Mouse (Mus musculus) CH12.LX (cell line): ENCODE results near the gene Idh2. TPM values are rescaled to one million over a fixed set of nuclear protein-coding genes. Genes with fewer than 3 reads are reported as not detected.

Experiments used
- DNase-seq: peaks from one replicate; pipeline ENCODE4 v3.0.0-alpha.2; 2013; ENCODE audit errors: extremely low read depth
- H3K27ac ChIP-seq: 2 replicates; pipeline ENCODE4 v1.5.1; 2012; ENCODE audit warnings: low read depth, mild to moderate bottlenecking, control low read depth, moderate library complexity; ENCODE audit not compliant: insufficient read depth
- H3K27me3 ChIP-seq: replicated peaks from 2 replicates; pipeline ENCODE3; 2012; ENCODE audit warnings: inconsistent platforms
- H3K36me3 ChIP-seq, 2 experiments: replicated peaks in 1 of 2; 2 replicates each; pipeline versions ENCODE3 to v1.6.1; 2012; ENCODE audit warnings: inconsistent platforms in 1 of 2, low read length in 1 of 2, mild to moderate bottlenecking in 1 of 2, mixed read lengths in 1 of 2, moderate library complexity in 1 of 2; ENCODE audit not compliant: control insufficient read depth in 1 of 2, insufficient read depth in 1 of 2
- H3K4me1 ChIP-seq, 2 experiments: 2 replicates each; pipeline ENCODE4 v1.6.1; 2012; ENCODE audit warnings: inconsistent platforms in 1 of 2, moderate library complexity in 1 of 2; ENCODE audit not compliant: insufficient read depth in 2 of 2, control insufficient read depth in 1 of 2
- H3K4me2 ChIP-seq: 2 replicates; pipeline ENCODE4 v1.6.1; 2012; ENCODE audit warnings: low read depth, mild to moderate bottlenecking, control low read depth; ENCODE audit not compliant: poor library complexity, insufficient read depth, severe bottlenecking
- H3K4me3 ChIP-seq, 3 experiments: fragments of 150-350 bp in 1 of 3; sonication (generic) in 1 of 3; replicated peaks in 1 of 3; 2 replicates each; pipeline versions ENCODE3 to v1.5.1; 2011 to 2012; ENCODE audit warnings: low read depth in 2 of 3, low read length in 2 of 3, mild to moderate bottlenecking in 2 of 3, moderate library complexity in 2 of 3, control low read depth in 1 of 3, improper control_type of control experiment in 1 of 3, inconsistent platforms in 1 of 3, mixed read lengths in 1 of 3; ENCODE audit not compliant: poor library complexity in 1 of 3
- H3K79me2 ChIP-seq: replicated peaks from 2 replicates; pipeline ENCODE4 v1.6.1; 2012; ENCODE audit warnings: mild to moderate bottlenecking, moderate library complexity; ENCODE audit not compliant: control insufficient read depth, poor library complexity, insufficient read depth, severe bottlenecking; ENCODE audit errors: extremely low read depth
- H3K9ac ChIP-seq: 2 replicates; pipeline ENCODE4 v1.6.1; 2012; ENCODE audit warnings: low read depth, mild to moderate bottlenecking, control low read depth, moderate library complexity; ENCODE audit not compliant: insufficient read depth
- H3K9me3 ChIP-seq: replicated peaks from 2 replicates; pipeline ENCODE3; 2012; ENCODE audit warnings: low read length, inconsistent platforms, mixed read lengths
- CHD1 ChIP-seq: IDR thresholded peaks from 2 replicates; pipeline ENCODE4 v1.6.1; 2012; ENCODE audit warnings: low read depth, low read length, improper control_type of control experiment, inconsistent platforms
- EP300 ChIP-seq: IDR thresholded peaks from 2 replicates; pipeline ENCODE4 v1.6.1; 2011; ENCODE audit warnings: low read length, improper control_type of control experiment
- ETS1 ChIP-seq: conservative IDR thresholded peaks from 2 replicates; pipeline ENCODE4 v1.6.1; 2012; ENCODE audit warnings: low read depth, mild to moderate bottlenecking, inconsistent platforms, low read length, improper control_type of control experiment, moderate library complexity
- IRF4 ChIP-seq: IDR thresholded peaks from 2 replicates; pipeline ENCODE4 v1.6.1; 2014; ENCODE audit warnings: low read depth, mild to moderate bottlenecking, inconsistent platforms, low read length, improper control_type of control experiment
- JUN ChIP-seq: IDR thresholded peaks from 2 replicates; pipeline ENCODE4 v1.6.1; 2011; ENCODE audit warnings: low read depth, mild to moderate bottlenecking, low read length, improper control_type of control experiment, moderate library complexity; ENCODE audit not compliant: insufficient read depth
- MAFK ChIP-seq: IDR thresholded peaks from 2 replicates; pipeline ENCODE4 v1.6.1; 2011; ENCODE audit warnings: low read length, improper control_type of control experiment; ENCODE audit not compliant: insufficient replicate concordance
- MEF2A ChIP-seq: IDR thresholded peaks from 2 replicates; pipeline ENCODE4 v1.6.1; 2014; ENCODE audit warnings: low read depth, mild to moderate bottlenecking, inconsistent platforms, low read length, improper control_type of control experiment, borderline replicate concordance
- MXI1 ChIP-seq: IDR thresholded peaks from 2 replicates; pipeline ENCODE4 v1.6.1; 2011; ENCODE audit warnings: mild to moderate bottlenecking, low read depth, low read length, improper control_type of control experiment
- PAX5 ChIP-seq: IDR thresholded peaks from 2 replicates; pipeline ENCODE4 v1.6.1; 2012; ENCODE audit warnings: low read length, inconsistent platforms, mixed read lengths
- POLR2A ChIP-seq: IDR thresholded peaks from 2 replicates; pipeline ENCODE4 v1.6.1; 2011; ENCODE audit warnings: low read depth, mild to moderate bottlenecking, improper control_type of control experiment, low read length
- TCF12 ChIP-seq: IDR thresholded peaks from 2 replicates; pipeline ENCODE4 v1.6.1; 2014; ENCODE audit warnings: low read depth, mild to moderate bottlenecking, inconsistent platforms, low read length, improper control_type of control experiment
- UBTF ChIP-seq: IDR thresholded peaks from 2 replicates; pipeline ENCODE4 v1.6.1; 2012; ENCODE audit warnings: low read depth, mild to moderate bottlenecking, inconsistent platforms, low read length, improper control_type of control experiment, moderate library complexity
- USF1 ChIP-seq: IDR thresholded peaks from 2 replicates; pipeline ENCODE4 v1.6.1; 2014; ENCODE audit warnings: low read depth, mild to moderate bottlenecking, inconsistent platforms, low read length, improper control_type of control experiment
- ZKSCAN1 ChIP-seq: IDR thresholded peaks from 2 replicates; pipeline ENCODE4 v1.6.1; 2012; ENCODE audit warnings: low read depth, inconsistent platforms, low read length, improper control_type of control experiment, borderline replicate concordance
- ZNF384 ChIP-seq: IDR thresholded peaks from 2 replicates; pipeline ENCODE4 v1.6.1; 2012; ENCODE audit warnings: low read depth, low read length, improper control_type of control experiment, inconsistent platforms
- dilution Hi-C: fragments of 300-500 bp; cut with MboI; formaldehyde crosslinking; loops from 2 replicates; pipeline ENCODE4 v1.14.3; 2020; ENCODE audit warnings: low sequenced_read_pairs; ENCODE audit not compliant: extremely low pct_unique_long_range_greater_than_20kb, extremely low pct_ligation_motif_present
- in situ Hi-C: fragments of 300-500 bp; cut with MboI; formaldehyde crosslinking; loops from 3 replicates; pipeline ENCODE4 v1.14.3; 2019; ENCODE audit warnings: low sequenced_read_pairs, low pct_ligation_motif_present, low pct_unique_long_range_greater_than_20kb, mixed read lengths
- polyA plus RNA-seq: library from polyadenylated mRNA; unstranded; fragments of >175 nt; gene quantifications from 2 replicates; pipeline ENCODE4 v1.2.1, GENCODE M21; 2012; ENCODE audit warnings: low read depth; ENCODE audit not compliant: insufficient read length
- total RNA-seq, 2 experiments: library from RNA; depleted of rRNA; stranded (reverse); fragments of 300-350 nt in 1 of 2; fragments of >200 nt in 1 of 2; gene quantifications; 2 replicates each; pipeline ENCODE4 v1.2.3; 2012 to 2014

Idh2 gene
- total and polyA plus RNA-seq, 3 experiments = 13.6 to 96.4 (median 21.5) TPM

- H3K36me3 ChIP-seq = peaks cover 0 to 3% of the 10 kb centered on the region in 2 experiments
- H3K9ac ChIP-seq = no peak overlapping the region
- no peak overlapping the region for H3K27ac ChIP-seq
- no peak for DNase-seq
- in situ Hi-C loops = no loop called here
- no peak for TF ChIP-seq ETS1
- no peak for TF ChIP-seq MAFK
- TF ChIP-seq USF1 = no peak
- TF ChIP-seq ZNF384 = no peak
- no peak for TF ChIP-seq JUN
- TF ChIP-seq UBTF = no peak
- TF ChIP-seq, all 38 proteins: peak for 0
- Histone ChIP-seq H3K9me3 (peaks cover 9% of the 10 kb centered on the region), H3K27me3 (no peaks in the 10 kb centered on the region), H3K4me2 (no peak overlapping the region), H3K4me1 (peaks cover 3 to 16% of the 10 kb centered on the region in 2 experiments; a peak in 2 of 4 replicates), H3K4me3 (no peak overlapping the region), H3K79me2 (no peaks in the 10 kb centered on the region; the same call in none of the 2 replicates)
- dilution Hi-C loops = no loop called here
Measured at GRCm38 (mm10) chr7:80106441-80106840, 8.8 kb downstream of the Idh2 start.

DNA sequence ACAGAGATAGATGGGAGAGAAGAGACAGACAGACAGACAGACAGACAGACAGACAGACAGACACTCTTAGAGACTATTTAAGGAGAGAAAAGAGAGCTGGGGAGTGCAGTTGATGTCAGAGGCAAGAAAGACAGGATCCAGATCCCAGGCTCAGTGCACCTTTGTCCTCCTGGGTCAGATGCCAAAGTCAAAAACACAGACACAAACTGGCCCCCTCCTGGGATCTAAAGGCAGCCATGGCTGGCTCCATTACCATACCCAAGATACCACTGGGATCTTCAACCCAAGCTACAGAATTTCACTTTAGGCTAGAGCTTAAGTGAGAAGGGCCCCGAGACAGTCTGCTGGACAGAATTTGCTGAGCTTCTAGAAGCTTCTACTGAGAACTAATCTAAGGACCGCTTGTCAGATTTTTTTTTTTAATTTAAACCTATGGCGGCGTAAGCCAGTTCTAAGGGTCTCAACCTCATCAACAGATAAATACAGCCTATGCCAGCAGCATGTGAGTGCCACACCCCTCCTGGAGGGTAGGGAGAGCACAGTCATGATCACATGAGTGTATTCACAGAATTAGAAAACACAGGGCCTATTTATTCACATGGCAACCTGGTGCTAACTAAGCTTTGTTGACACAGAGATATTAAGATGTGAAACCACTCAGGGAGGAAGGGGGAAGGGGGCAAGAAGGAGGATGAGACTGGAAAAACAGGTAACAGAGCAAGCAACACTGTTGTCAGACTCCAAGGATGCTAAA, 9.4 kb downstream of the Idh2 start:
- H3K9me3 ChIP-seq = peaks cover 9% of the 10 kb centered on the region
- H3K36me3 ChIP-seq = peaks cover 3 to 6% of the 10 kb centered on the region in 2 experiments
- no peaks in the 10 kb centered on the region; the same call in none of the 2 replicates for H3K79me2 ChIP-seq
- TF ChIP-seq POLR2A = no peak
- no peak for TF ChIP-seq MXI1
- TF ChIP-seq PAX5 = no peak
- no peak overlapping the region for H3K4me2 ChIP-seq
- dilution Hi-C loops = no loop called here
- H3K4me3 ChIP-seq = no peak overlapping the region
- in situ Hi-C loops = no loop called here
- no peak overlapping the region for H3K9ac ChIP-seq
- no peaks in the 10 kb centered on the region for H3K27me3 ChIP-seq
- DNase-seq = no peak
- H3K27ac ChIP-seq = no peak overlapping the region
- H3K4me1 ChIP-seq = peaks cover 3 to 16% of the 10 kb centered on the region in 2 experiments; a peak in 2 of 4 replicates

DNA sequence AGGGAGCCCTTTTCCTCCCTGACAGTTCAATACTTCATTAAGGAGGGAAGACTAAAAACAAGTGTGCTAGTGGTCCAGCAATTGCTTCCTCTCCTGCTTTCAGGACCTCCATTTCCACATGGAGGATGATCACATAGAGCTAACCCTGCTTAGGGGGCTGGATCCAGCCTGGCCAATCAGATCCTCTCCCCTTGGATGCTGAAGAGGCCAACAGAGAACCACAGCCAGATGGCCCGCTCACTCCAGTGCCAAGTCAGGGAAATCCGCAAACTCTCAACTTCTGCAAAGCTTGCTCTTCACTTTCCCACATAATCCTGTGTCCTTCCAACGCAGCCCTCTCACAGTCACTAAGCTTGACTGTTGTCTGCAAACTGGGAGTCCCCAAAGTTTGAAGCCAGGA, 11.9 kb downstream of the Idh2 start:
- H3K27me3 ChIP-seq = no peaks in the 10 kb centered on the region
- H3K4me2 ChIP-seq = no peak overlapping the region
- dilution Hi-C loops (no loop called here), in situ Hi-C loops (no loop called here)
- DNase-seq = no peak
- H3K36me3 ChIP-seq = peaks cover 16 to 21% of the 10 kb centered on the region in 2 experiments
- no peak overlapping the region for H3K4me3 ChIP-seq
- H3K27ac ChIP-seq = no peak overlapping the region
- peaks cover 9% of the 10 kb centered on the region for H3K9me3 ChIP-seq
- peaks cover 0 to 13% of the 10 kb centered on the region in 2 experiments; a peak in 2 of 4 replicates for H3K4me1 ChIP-seq
- no peak for TF ChIP-seq UBTF
- TF ChIP-seq IRF4 = no peak
- no peak for TF ChIP-seq TCF12
- TF ChIP-seq ZKSCAN1 = no peak
- no peak for TF ChIP-seq MXI1
- TF ChIP-seq JUN = no peak
- no peak for TF ChIP-seq EP300
- no peak for TF ChIP-seq CHD1
- no peak for TF ChIP-seq MAFK
- TF ChIP-seq USF1 = no peak
- TF ChIP-seq PAX5 = no peak
- no peak for TF ChIP-seq MEF2A
- H3K79me2 ChIP-seq = no peaks in the 10 kb centered on the region; the same call in none of the 2 replicates
- H3K9ac ChIP-seq = no peak overlapping the region
